Mouse (Mus musculus) limb, embryonic 14.5 days (tissue): ENCODE data around the gene Sox5. TPM values are rescaled to one million over a fixed set of nuclear protein-coding genes. Genes with fewer than 3 reads are reported as not detected.

Source experiments
- ATAC-seq: fragments of 200-750 bp; cut with Nextera tagmentation; 2 replicates; pipeline ENCODE4 v1.8.0; 2017; ENCODE audit warnings: low read depth, moderate number of reproducible peaks, moderate TSS enrichment; ENCODE audit not compliant: low FRiP score
- DNase-seq: peaks from one replicate; pipeline ENCODE4 v3.0.0-alpha.2; 2015; ENCODE audit warnings: low spot score
- H3K27ac ChIP-seq: fragments of 300-500 bp; sonication (generic); replicated peaks from 2 replicates; pipeline ENCODE4 v1.5.1; 2014; ENCODE audit warnings: low read depth, mild to moderate bottlenecking, low read length, moderate library complexity, mixed read lengths
- H3K27me3 ChIP-seq: fragments of 300-500 bp; sonication (generic); 2 replicates; pipeline ENCODE4 v1.6.1; 2014; ENCODE audit warnings: low read length, mixed read lengths; ENCODE audit not compliant: control insufficient read depth, insufficient read depth
- H3K36me3 ChIP-seq: fragments of 300-500 bp; sonication (generic); 2 replicates; pipeline ENCODE4 v1.6.1; 2014; ENCODE audit warnings: mild to moderate bottlenecking, low read length, moderate library complexity, mixed read lengths; ENCODE audit not compliant: control insufficient read depth, insufficient read depth
- H3K4me1 ChIP-seq: fragments of 300-500 bp; sonication (generic); 2 replicates; pipeline ENCODE4 v1.6.1; 2014; ENCODE audit warnings: antibody characterized with exemption, low read length, mixed read lengths; ENCODE audit not compliant: control insufficient read depth, insufficient read depth
- H3K4me2 ChIP-seq: fragments of 300-500 bp; sonication (generic); replicated peaks from 2 replicates; pipeline ENCODE4 v1.6.1; 2014; ENCODE audit warnings: low read depth, mild to moderate bottlenecking, low read length, moderate library complexity; ENCODE audit not compliant: severe bottlenecking
- H3K4me3 ChIP-seq: fragments of 300-500 bp; sonication (generic); replicated peaks from 2 replicates; pipeline ENCODE4 v1.5.1; 2014; ENCODE audit warnings: low read length
- H3K9ac ChIP-seq: fragments of 300-500 bp; sonication (generic); 2 replicates; pipeline ENCODE4 v1.6.1; 2014; ENCODE audit warnings: mild to moderate bottlenecking, low read depth, low read length, moderate library complexity; ENCODE audit not compliant: severe bottlenecking
- H3K9me3 ChIP-seq: fragments of 300-500 bp; sonication (generic); 2 replicates; pipeline ENCODE4 v1.6.1; 2016; ENCODE audit warnings: low read length; ENCODE audit not compliant: control insufficient read depth
- POLR2A ChIP-seq: fragments of 200-500 bp; IDR thresholded peaks from 2 replicates; pipeline ENCODE4 v1.8.0; 2012; ENCODE audit warnings: inconsistent platforms, mild to moderate bottlenecking, moderate library complexity, borderline replicate concordance; ENCODE audit not compliant: insufficient read depth, insufficient read length; ENCODE audit errors: extremely low read depth
- WGBS: fragments of 180-500 bp; shearing (Covaris S2); extraction: QIAGEN DNeasy Blood & Tissue Kit; methylation state at CpG from one replicate; pipeline ENCODE4 v1.1.7; 2014; 5-methylcytosine and 5-hydroxymethylcytosine counted together
- polyA plus RNA-seq, 2 experiments: library from polyadenylated mRNA; depleted of rRNA in 1 of 2; stranded (reverse) in 1 of 2; unstranded in 1 of 2; fragments of >200 nt; fragmentation: Nextera tagmentation in 1 of 2; extraction: Ambion mirVana in 1 of 2; gene quantifications; 2 replicates each; pipeline versions ENCODE4 v1.2.1 to v1.2.3; 2012 to 2014

Sox5 gene
- polyA plus RNA-seq, 2 experiments: 20.6 to 32.8 TPM

- Histone ChIP-seq H3K27me3 (no peaks in the 10 kb centered on the region), H3K4me3 (no peak overlapping the region), H3K36me3 (no peaks in the 10 kb centered on the region), H3K4me1 (no peaks in the 10 kb centered on the region), H3K9ac (no peak overlapping the region), H3K4me2 (no peak overlapping the region), H3K27ac (no peak overlapping the region), H3K9me3 (no peaks in the 10 kb centered on the region)
- no peak for TF ChIP-seq POLR2A
- ATAC-seq (no peak), DNase-seq (no peak)
- WGBS: 74% methylated on average over 5 of the region's 5 CpGs
Observed at GRCm38 (mm10) chr6:144710816-144711215, 71.0 kb downstream of the Sox5 start.

- TF ChIP-seq POLR2A: no peak
- H3K27me3 ChIP-seq: no peaks in the 10 kb centered on the region
- H3K36me3 ChIP-seq: no peaks in the 10 kb centered on the region
- H3K27ac ChIP-seq: no peak overlapping the region
- H3K4me3 ChIP-seq: no peak overlapping the region
- no peak for DNase-seq
- WGBS: 80% methylated on average over 9 of the region's 9 CpGs
- H3K9me3 ChIP-seq: no peaks in the 10 kb centered on the region
- no peak for ATAC-seq
- H3K4me2 ChIP-seq: no peak overlapping the region
- no peaks in the 10 kb centered on the region for H3K4me1 ChIP-seq
- no peak overlapping the region for H3K9ac ChIP-seq
Observed at GRCm38 (mm10) chr6:144709614-144710180, 72.1 kb downstream of the Sox5 start.

- H3K9me3 ChIP-seq: no peaks in the 10 kb centered on the region
- 69% methylated on average over 4 of the region's 4 CpGs for WGBS
- no peaks in the 10 kb centered on the region for H3K36me3 ChIP-seq
- H3K27ac ChIP-seq: no peak overlapping the region
- DNase-seq (no peak), ATAC-seq (no peak)
- no peak overlapping the region for H3K9ac ChIP-seq
- no peak overlapping the region for H3K4me3 ChIP-seq
- TF ChIP-seq POLR2A: no peak
- no peak overlapping the region for H3K4me2 ChIP-seq
- no peaks in the 10 kb centered on the region for H3K4me1 ChIP-seq
- H3K27me3 ChIP-seq: no peaks in the 10 kb centered on the region
Observed at GRCm38 (mm10) chr6:144708410-144708809, 73.4 kb downstream of the Sox5 start.

GRCm38 (mm10) chr6:144707976-144708375 lies 73.8 kb downstream of the Sox5 start:
- no peak for ATAC-seq
- no peaks in the 10 kb centered on the region for H3K36me3 ChIP-seq
- 86% methylated on average over 1 of the region's 1 CpGs for WGBS
- no peak overlapping the region for H3K4me3 ChIP-seq
- no peaks in the 10 kb centered on the region for H3K4me1 ChIP-seq
- H3K27ac ChIP-seq: no peak overlapping the region
- no peak for DNase-seq
- no peak overlapping the region for H3K9ac ChIP-seq
- no peaks in the 10 kb centered on the region for H3K27me3 ChIP-seq
- H3K4me2 ChIP-seq: no peak overlapping the region
- no peak for TF ChIP-seq POLR2A
- H3K9me3 ChIP-seq: no peaks in the 10 kb centered on the region

DNA sequence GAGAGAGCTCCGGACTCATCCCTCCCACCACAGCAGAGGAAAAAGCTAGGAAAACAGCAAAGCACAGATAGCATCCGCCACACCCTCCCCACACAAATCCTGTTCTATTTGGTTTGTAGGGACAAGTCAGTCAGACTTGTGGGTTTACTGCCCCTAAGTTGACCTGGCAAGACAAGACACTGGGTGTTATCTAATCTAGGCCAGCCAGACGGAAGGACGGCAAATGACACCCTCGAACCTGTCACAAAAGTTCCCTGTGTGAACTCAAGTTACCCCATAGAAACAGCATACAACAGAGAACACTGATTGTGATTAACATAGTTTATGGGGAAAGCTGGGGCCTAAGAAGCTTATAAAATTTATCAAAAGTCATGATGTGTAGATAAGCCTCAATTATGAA lies 76.8 kb downstream of the Sox5 start:
- ATAC-seq (no peak), DNase-seq (no peak)
- Histone ChIP-seq H3K4me2 (no peak overlapping the region), H3K9me3 (no peaks in the 10 kb centered on the region), H3K4me1 (no peaks in the 10 kb centered on the region), H3K36me3 (no peaks in the 10 kb centered on the region), H3K9ac (no peak overlapping the region), H3K27me3 (no peaks in the 10 kb centered on the region), H3K4me3 (no peak overlapping the region), H3K27ac (no peak overlapping the region)
- no peak for TF ChIP-seq POLR2A
- 87% methylated on average over 5 of the region's 5 CpGs for WGBS

- DNase-seq: no peak
- H3K27me3 ChIP-seq: no peaks in the 10 kb centered on the region
- no peak overlapping the region for H3K27ac ChIP-seq
- no peak overlapping the region for H3K4me3 ChIP-seq
- H3K9me3 ChIP-seq: no peaks in the 10 kb centered on the region
- H3K9ac ChIP-seq: no peak overlapping the region
- H3K36me3 ChIP-seq: no peaks in the 10 kb centered on the region
- ATAC-seq: no peak
- H3K4me2 ChIP-seq: no peak overlapping the region
- H3K4me1 ChIP-seq: no peaks in the 10 kb centered on the region
- WGBS: 84% methylated on average over 4 of the region's 4 CpGs
- no peak for TF ChIP-seq POLR2A
Observed at GRCm38 (mm10) chr6:144695660-144696059, 86.1 kb downstream of the Sox5 start.
